Mouse (Mus musculus): ENCODE measurements around the gene Elavl1.
A peak's percentile ranks its signal among the peaks of the same experiment; 100 is the strongest.
"Not testable (repeated sequence)": the region's sequence is repeated elsewhere in the genome, so short reads cannot be mapped to it uniquely, and the experiment has no call there.

Gene Elavl1

GRCm38 (mm10) chr8:4324983-4325750, at the start of gene Elavl1, which contains the start of gene Ccl25:
Gene Elavl1, minus strand, starts transcription at chr8:4325413.
Gene Ccl25, plus strand, starts transcription at chr8:4325210.
- peak; percentile 92 for DNase-seq (ENCODE audit: low read depth, low spot score)

DNA sequence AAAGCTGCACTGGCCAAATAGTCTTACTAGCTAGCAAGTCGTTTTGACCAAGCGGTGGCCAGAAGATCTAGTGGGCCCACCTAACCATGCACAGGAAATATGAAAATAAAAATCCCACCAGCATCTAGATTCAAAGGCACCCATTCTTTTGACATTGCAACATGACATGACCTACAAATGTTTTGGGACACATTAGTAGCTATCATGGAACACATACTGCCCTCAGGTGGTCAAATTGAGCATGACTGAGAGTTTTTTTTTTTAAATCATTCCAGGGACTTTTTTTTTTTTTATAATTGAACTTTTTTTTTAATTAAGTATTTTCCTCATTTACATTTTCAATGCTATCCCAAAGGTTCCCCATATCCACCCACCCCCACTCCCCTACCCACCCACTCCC, 47.4 kb upstream of the Elavl1 start:
- DNase-seq (ENCODE audit: low read depth, low spot score): no peak

DNA sequence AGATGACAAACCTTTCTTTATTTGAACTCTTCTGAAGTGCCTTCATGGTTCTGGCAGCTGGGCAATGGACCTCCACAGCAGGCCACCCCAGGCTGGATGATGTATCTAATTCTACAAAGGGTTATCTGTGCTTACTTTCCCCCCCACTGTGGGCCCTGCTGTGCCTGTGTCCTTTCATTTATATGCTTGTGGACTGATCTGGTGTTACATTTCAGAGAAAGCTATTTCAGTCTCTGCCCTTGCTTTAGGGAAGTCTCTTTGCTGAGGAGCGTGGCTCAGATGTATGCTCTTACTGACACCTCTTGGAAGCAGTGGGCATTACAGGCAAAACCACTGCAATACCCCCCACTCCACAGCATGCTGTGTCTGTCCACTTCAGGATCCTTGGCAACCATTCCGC, 44.9 kb upstream of the Elavl1 start:
- no peak for DNase-seq (ENCODE audit: low read depth, low spot score)

- no peak for DNase-seq (ENCODE audit: low read depth, low spot score)
These were observed 43.3 kb upstream of the Elavl1 start for GRCm38 (mm10) chr8:4368470-4368869.

DNA sequence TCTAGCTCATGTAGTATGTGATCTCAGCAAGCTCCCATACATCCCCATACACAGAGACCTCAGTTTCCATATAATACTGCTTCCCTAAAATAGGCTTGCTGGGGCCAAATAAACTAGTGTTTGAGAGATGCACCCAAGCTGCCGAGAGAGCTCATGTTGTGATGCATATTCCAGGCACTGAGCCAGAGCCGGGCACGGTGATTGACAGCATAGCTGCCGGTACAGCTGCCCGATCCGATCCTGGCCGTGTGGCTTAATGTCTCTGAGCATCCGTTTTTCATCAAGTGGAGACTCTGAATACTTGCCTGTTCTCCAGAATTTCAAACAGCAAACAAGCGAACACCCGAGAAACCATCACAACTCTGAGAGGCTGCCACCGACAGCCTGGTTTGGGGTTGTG, 42.6 kb upstream of the Elavl1 start:
- no peak for DNase-seq (ENCODE audit: low read depth, low spot score)

GRCm38 (mm10) chr8:4366189-4366588, 41.0 kb upstream of the Elavl1 start:
- no peak for DNase-seq (ENCODE audit: low read depth, low spot score)

GRCm38 (mm10) chr8:4360922-4361321, 35.7 kb upstream of the Elavl1 start:
- DNase-seq (ENCODE audit: low read depth, low spot score): no peak

GRCm38 (mm10) chr8:4359362-4359761, 34.1 kb upstream of the Elavl1 start:
- no peak for DNase-seq (ENCODE audit: low read depth, low spot score)

GRCm38 (mm10) chr8:4355455-4355854, 30.2 kb upstream of the Elavl1 start:
- no peak for DNase-seq (ENCODE audit: low read depth, low spot score)

GRCm38 (mm10) chr8:4354516-4354915, 29.3 kb upstream of the Elavl1 start:
- DNase-seq (ENCODE audit: low read depth, low spot score): no peak

- DNase-seq (ENCODE audit: low read depth, low spot score): no peak
These were observed 28.5 kb upstream of the Elavl1 start for GRCm38 (mm10) chr8:4353741-4354140.

DNA sequence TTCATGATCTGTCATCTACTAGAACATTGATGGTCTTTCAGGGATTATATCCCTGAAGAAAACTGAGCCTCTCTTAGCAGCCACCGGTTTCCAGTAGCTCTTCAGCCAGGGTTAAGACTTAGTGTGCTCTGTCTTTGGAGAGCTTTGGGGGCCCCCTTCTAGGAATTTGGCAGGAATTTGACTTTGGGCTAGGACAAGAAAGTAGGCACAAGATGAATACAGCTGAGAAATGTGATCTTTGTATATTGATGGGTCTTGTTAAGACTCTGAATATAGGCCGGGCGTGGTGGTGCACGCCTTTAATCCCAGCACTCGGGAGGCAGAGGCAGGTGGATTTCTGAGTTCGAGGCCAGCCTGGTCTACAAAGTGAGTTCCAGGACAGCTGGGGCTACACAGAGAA, 27.3 kb upstream of the Elavl1 start:
- DNase-seq (ENCODE audit: low read depth, low spot score): not testable (repeated sequence)

- DNase-seq (ENCODE audit: low read depth, low spot score): no peak
These were observed 25.4 kb upstream of the Elavl1 start for GRCm38 (mm10) chr8:4350618-4351017.

DNA sequence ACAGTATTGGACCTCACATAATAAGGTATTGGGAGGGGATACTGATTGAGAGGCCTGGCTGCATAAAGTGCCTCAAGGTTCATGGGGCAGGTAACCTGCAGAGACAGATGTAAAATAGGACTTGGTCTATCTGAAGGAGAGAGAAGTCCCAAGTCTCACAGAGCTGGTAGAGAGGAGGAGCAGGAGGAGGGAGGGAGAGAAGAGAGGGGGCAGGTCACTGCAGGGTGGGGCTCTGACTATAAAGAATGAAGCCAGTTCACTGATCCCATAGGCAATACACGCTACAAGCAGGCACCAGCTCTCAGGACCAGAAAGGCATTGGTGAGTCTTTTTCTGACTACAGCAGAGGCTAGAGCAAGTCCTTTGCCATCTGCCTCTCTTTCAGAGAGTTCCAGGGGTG, 24.1 kb upstream of the Elavl1 start:
- DNase-seq (ENCODE audit: low read depth, low spot score): no peak

DNA sequence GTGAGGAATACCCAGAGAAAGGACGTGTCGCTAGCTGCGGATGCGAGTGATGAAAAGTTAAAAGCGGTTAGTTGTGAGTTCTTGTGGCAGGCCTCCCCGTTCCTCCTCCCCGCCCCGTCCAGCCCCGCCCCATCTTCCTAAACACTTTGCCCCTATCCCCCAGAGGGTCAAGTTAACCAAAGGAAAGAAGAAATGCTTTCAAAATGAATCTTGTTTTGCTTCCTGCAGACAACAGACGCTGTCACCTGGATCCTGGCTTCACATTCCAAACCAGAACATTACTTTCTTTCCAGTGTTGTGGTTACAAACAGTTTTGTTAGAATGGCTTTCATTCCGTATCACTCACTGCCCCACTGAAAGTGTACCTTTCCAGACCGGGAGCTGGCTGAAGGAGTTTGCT, 23.1 kb upstream of the Elavl1 start:
- DNase-seq (ENCODE audit: low read depth, low spot score): no peak

DNA sequence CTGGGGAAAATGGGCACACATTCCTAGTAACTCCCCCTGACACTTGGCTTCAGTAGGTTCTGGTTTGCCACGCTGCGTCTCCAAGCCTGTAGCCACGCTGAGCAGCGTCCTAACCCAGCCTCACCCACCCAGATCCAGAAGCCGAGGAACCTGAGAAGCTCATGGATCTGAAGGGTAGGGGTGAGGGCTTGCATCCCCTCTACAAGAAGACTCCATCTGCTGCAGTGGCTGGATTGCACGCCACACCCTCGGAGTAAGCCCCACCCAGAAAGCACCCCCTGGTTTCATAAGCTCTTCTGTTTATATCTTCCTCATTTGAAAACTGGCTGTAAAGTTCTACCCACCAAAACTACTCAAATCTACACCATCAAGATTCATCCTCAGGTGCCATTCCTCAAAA, 22.4 kb upstream of the Elavl1 start:
- DNase-seq (ENCODE audit: low read depth, low spot score): no peak

DNA sequence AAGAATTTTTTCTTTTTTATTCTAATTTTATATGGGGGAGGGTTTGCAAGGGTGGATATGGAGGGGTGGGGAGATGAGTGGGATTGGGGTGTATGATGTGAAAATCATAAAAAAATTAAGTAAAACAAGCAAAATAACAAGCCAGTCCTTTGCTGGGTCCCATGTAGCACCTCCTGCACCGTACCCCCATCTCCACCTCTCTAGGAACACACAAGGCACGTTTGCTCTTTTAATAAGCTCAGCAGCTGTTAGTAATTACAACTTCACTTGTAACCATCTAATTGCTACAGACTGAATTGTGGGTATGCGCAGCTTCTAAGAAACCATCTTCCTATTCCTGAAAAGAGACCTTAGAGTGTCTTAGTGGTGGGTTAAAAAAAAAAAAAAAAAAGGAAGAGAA, 15.0 kb upstream of the Elavl1 start:
- DNase-seq (ENCODE audit: low read depth, low spot score): no peak

DNA sequence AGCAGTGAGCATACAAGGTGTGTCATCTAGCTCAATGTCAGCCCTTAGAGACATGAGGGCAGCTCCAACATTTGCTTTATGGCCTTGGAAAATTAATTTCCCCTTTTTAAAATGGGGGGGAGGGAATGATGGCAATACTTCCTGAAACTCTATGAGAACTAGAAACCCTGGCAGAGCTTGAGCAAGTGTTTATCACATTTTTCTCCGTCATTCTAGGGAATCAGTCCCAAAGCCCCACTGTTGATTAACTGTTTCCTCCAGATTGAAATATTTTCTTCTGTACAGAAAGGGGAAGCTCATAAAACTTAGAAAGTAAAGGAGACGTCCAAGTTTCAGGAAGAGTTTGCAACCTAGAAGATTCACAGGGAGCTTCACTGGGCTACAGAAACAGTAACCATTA, 10.5 kb upstream of the Elavl1 start:
- no peak for DNase-seq (ENCODE audit: low read depth, low spot score)

DNA sequence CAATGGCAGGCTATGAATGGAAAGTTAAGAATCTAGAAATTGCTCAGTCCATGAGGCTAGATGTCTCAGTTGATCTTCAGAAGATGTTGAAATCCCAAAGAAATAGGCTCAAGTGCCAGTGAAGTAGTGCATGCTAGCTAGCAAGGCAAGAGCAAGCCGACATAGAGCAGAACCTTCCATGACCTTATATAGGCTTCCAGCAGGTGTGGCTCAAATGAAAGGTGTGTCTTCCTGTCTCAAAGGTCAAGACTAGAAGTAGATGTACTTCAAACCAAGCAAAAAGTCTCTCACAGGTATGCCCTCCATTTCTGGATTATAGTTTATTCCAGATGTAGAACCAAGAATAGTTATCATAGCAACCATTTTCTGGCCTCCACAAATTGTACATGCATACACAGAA, 8.8 kb upstream of the Elavl1 start:
- no peak for DNase-seq (ENCODE audit: low read depth, low spot score)

GRCm38 (mm10) chr8:4329000-4329399, 3.8 kb upstream of the Elavl1 start:
- no peak for DNase-seq (ENCODE audit: low read depth, low spot score)

DNA sequence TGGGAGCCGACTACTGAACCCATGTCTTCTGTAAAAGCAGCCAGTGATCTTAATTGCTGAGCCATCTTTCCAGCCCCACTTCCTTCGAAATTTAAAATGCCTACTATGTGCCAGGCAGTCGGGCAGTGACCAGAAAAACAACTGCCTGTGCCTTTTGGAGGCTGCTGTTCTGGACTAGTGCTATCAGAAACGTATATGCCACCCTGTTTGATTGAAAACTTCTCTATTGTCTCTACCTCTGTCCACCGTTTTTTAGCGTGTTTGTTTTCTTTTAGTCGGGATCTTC, 481 bp upstream of the Elavl1 start:
- DNase-seq (ENCODE audit: low read depth, low spot score): no peak

GRCm38 (mm10) chr8:4324525-4324924, 688 bp downstream of the Elavl1 start:
- no peak for DNase-seq (ENCODE audit: low read depth, low spot score)

DNA sequence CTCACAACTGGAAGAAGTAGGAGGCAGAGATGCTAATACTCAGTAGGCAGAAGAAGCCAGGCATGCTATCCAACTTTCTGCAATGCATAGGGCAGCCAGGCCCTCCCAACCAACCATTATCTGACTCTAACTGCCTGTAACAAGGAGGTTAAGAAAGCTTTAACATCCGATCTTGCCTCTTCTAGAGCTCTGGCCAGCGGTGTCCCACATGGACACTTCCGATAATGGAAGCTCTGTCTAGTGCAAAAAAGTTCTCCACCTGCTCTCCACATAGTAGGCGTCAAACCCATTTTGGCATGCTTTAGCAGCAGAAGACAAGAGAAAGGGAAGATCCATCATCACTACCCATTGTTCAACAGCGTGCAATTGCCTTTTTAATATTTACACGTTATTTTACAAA, 1.3 kb downstream of the Elavl1 start:
- DNase-seq (ENCODE audit: low read depth, low spot score): no peak

DNA sequence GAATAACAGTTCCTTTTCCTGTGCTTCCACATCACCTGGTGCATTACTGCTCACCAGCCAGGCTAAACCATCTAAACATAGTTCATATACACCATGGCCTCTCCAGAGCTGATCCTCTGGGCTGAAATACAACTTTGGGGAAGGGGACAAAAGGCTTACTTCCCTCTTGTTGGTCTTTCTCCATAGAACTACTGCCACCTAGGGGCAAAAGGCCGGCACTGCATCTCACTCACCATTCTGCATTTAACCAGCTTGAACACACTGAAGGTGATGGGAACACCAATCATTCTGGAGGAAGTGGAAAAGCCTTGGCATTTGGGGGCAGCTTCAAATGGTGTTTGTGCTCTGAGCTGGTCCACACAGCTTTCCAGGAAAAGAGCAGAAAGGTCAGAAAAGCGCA, 2.7 kb downstream of the Elavl1 start:
- peak; percentile 52 for DNase-seq (ENCODE audit: low read depth, low spot score)

Measured in retina, adult 2 months (tissue).